Mouse (Mus musculus): ENCODE measurements at regions not wholly inside any gene's neighbourhood (a gene's known extent, or its start where the extent isn't known, plus 50 kb on each side); places are given as distances from the start of the nearest gene placed in this dataset.
"Not testable (repeated sequence)": the region's sequence is repeated elsewhere in the genome, so short reads cannot be mapped to it uniquely, and the experiment has no call there.

GRCm38 (mm10) chr11:121894801-121895200, 64.8 kb downstream of the Ptchd3 start:
- DNase-seq (ENCODE audit: low read depth, low spot score): no peak

GRCm38 (mm10) chr11:121904393-121904792, 74.3 kb downstream of the Ptchd3 start:
- peak; percentile 51 for DNase-seq (ENCODE audit: low read depth, low spot score)

GRCm38 (mm10) chr11:121924631-121925030, 94.6 kb downstream of the Ptchd3 start:
- peak; percentile 53 for DNase-seq (ENCODE audit: low read depth, low spot score)

DNA sequence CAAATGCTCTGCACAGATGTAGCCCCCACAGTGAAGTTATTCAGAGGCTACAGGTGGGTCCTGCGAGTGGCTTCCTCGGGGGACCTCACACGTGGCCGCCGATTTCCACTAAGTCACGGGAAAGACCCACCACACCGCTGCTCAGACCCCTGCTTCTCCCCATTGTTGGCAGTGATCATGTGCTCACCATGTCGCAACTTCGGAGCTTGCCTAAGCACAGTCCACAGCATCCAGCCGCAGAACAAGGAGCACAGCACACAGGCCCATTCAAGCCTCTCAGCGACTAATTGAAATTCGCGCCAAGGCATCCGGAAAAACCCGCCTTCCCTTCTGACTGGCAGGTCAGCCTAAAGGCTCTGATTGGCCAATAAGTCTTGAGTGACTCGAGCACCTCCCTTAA, 95.0 kb downstream of the Ptchd3 start:
- peak; percentile 62 for DNase-seq (ENCODE audit: low read depth, low spot score)

GRCm38 (mm10) chr11:121951726-121952125, 121.7 kb downstream of the Ptchd3 start:
- peak; percentile 66 for DNase-seq (ENCODE audit: low read depth, low spot score)

GRCm38 (mm10) chr11:121956367-121957235, 126.6 kb downstream of the Ptchd3 start:
- DNase-seq (ENCODE audit: low read depth, low spot score): peak; percentile 11

- not testable (repeated sequence) for DNase-seq (ENCODE audit: low read depth, low spot score)
Measured at GRCm38 (mm10) chr11:121958735-121959134, 128.7 kb downstream of the Ptchd3 start.

GRCm38 (mm10) chr11:121964111-121964510, 134.1 kb downstream of the Ptchd3 start:
- DNase-seq (ENCODE audit: low read depth, low spot score): peak; percentile 39

- peak; percentile 17 for DNase-seq (ENCODE audit: low read depth, low spot score)
Measured at GRCm38 (mm10) chr11:121965911-121966310, 135.9 kb downstream of the Ptchd3 start.
